Mouse (Mus musculus) A20 (cell line): Measurements from ENCODE around the gene Plp2.

Experiments
- DNase-seq: peaks from one replicate; pipeline ENCODE4 v3.0.0-alpha.2; 2011; ENCODE audit warnings: low read depth, low spot score

The Plp2 gene

GRCm38 (mm10) chrX:7662936-7663335 is 8.3 kb downstream of the Plp2 start:
- no peak for DNase-seq

- DNase-seq, result no peak
These were observed 10.1 kb downstream of the Plp2 start for GRCm38 (mm10) chrX:7661086-7661485.

- no peak for DNase-seq
These were observed 12.2 kb downstream of the Plp2 start for GRCm38 (mm10) chrX:7658785-7659589.

- no peak for DNase-seq
These were observed 13.0 kb downstream of the Plp2 start for GRCm38 (mm10) chrX:7658031-7658784.

GRCm38 (mm10) chrX:7657221-7657639 is 14.0 kb downstream of the Plp2 start, which contains the start of gene Prickle3:
TSS of gene Prickle3 (plus strand) at chrX:7657260.
- DNase-seq, result no peak

- DNase-seq, result peak; percentile 88
These were observed 22.4 kb downstream of the Plp2 start for GRCm38 (mm10) chrX:7648671-7649304.

GRCm38 (mm10) chrX:7645349-7645748 is 25.8 kb downstream of the Plp2 start:
- peak; percentile 83 for DNase-seq

- no peak for DNase-seq
These were observed 30.4 kb downstream of the Plp2 start for GRCm38 (mm10) chrX:7640785-7641184.

GRCm38 (mm10) chrX:7639536-7640325 is 31.5 kb downstream of the Plp2 start:
- no peak for DNase-seq

GRCm38 (mm10) chrX:7638401-7639091 is 32.6 kb downstream of the Plp2 start, which contains the start of gene Syp:
TSS of gene Syp (plus strand) at chrX:7638471.
- DNase-seq, result peak; percentile 86

GRCm38 (mm10) chrX:7635101-7635500 is 36.1 kb downstream of the Plp2 start:
- no peak for DNase-seq

GRCm38 (mm10) chrX:7632560-7632959 is 38.6 kb downstream of the Plp2 start:
- DNase-seq, result no peak
